Mouse (Mus musculus) urinary bladder, adult 2 months (tissue): Measurements from ENCODE around the gene Myrip. TPM values are rescaled to one million over a fixed set of nuclear protein-coding genes. Genes with fewer than 3 reads are reported as not detected.

Experiments
- polyA plus RNA-seq: library from polyadenylated mRNA; depleted of rRNA; stranded (reverse); fragments of >200 nt; gene quantifications from 2 replicates; pipeline ENCODE4 v1.2.3, GENCODE M21; 2012; rRNA removed

The Myrip gene
- polyA plus RNA-seq, 1 experiment = 2.0 TPM

Other genes starting within 250 kb of the Myrip start
- gene Cx3cr1, start 231.6 kb upstream of the Myrip start, polyA plus RNA-seq = 2.9 and 3.1 TPM in 2 replicates
- gene Ccr8, start 209.4 kb upstream of the Myrip start, polyA plus RNA-seq = 0.12 TPM in 1 of 2 replicates, not detected in the other
- gene Slc25a38, start 191.1 kb upstream of the Myrip start, polyA plus RNA-seq = 23.8 and 25.0 TPM in 2 replicates
- gene Rpsa, start 173.8 kb upstream of the Myrip start, polyA plus RNA-seq = 1,805 and 1,865 TPM in 2 replicates
- 0.85 and 1.2 TPM in 2 replicates for gene Mobp, start 151.8 kb upstream of the Myrip start, polyA plus RNA-seq
- gene Eif1b, start 190.7 kb downstream of the Myrip start, polyA plus RNA-seq = 61.3 and 68.7 TPM in 2 replicates
- gene Entpd3, start 238.3 kb downstream of the Myrip start, polyA plus RNA-seq = 52.9 and 67.7 TPM in 2 replicates